ENCODE assay signal across 8 mouse cellular contexts in the genomic region with DNA sequence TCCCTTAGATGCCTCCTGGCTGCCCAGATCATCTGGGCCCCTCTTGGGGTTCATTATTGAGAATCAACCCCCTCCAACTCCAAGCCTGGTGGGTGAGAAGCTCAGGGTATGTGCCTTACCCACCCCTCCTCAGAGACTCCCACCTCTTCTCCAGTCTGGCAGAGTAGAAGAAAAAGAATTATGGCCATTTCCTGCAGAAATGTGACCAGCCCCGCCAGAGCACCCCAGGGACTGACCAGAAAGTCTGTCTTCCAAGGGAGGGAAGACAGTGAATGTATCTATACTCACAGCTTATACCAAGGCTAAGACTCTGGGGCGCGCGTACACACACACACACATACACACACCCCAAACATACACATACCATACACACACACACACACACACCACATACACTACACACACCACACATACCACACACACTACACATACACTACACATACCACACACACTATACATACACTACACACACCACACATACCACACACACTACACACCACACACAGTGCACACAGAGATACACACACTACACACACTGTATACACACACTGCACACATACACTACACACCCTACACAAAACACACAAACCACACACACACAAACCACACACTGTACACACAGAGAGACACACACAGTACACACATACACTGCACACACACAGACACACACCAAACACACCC. TPM values are rescaled to one million over a fixed set of nuclear protein-coding genes. Genes with fewer than 3 reads are reported as not detected.
A peak's percentile ranks its signal among the peaks of the same experiment; 100 is the strongest.
DNase-seq lines count a peak whose midpoint lies in the region; ATAC-seq and TF ChIP-seq lines count a peak whose summit lies in the region.

No protein-coding gene starts in this region.

- no peaks in the 10 kb centered on the region for H3K27me3 ChIP-seq in liver, adult 2 months (ENCODE audit: control insufficient read depth, insufficient read depth, low read length)
- H3K27me3 ChIP-seq in embryonic facial prominence, embryonic 13.5 days = no peaks in the 10 kb centered on the region
- H3K27me3 ChIP-seq in hindbrain, postnatal 0 days (ENCODE audit: insufficient read depth, low read length) = no peaks in the 10 kb centered on the region

- 89% methylated on average over 4 of the region's 4 CpGs for WGBS in liver, adult 2 months
- 74% methylated on average over 4 of the region's 4 CpGs for WGBS in embryonic facial prominence, embryonic 13.5 days
- WGBS in hindbrain, postnatal 0 days = 87% methylated on average over 4 of the region's 4 CpGs
- WGBS in macrophage (ENCODE audit: missing documents) = 90% methylated on average over 4 of the region's 4 CpGs

- peaks cover 4% of the 10 kb centered on the region; the same call in 1 of the 2 replicates for H3K79me2 ChIP-seq in liver, adult 2 months (ENCODE audit: control insufficient read depth, insufficient read depth, low read length)
- peaks cover 82% of the 10 kb centered on the region for H3K79me2 ChIP-seq in macrophage (ENCODE audit: inconsistent target)

- no peaks in the 10 kb centered on the region for H3K36me3 ChIP-seq in liver, adult 2 months (ENCODE audit: control insufficient read depth, insufficient read depth, low read length)
- H3K36me3 ChIP-seq in embryonic facial prominence, embryonic 13.5 days = peaks cover 25% of the 10 kb centered on the region
- no peaks in the 10 kb centered on the region for H3K36me3 ChIP-seq in hindbrain, postnatal 0 days (ENCODE audit: insufficient read depth, low read length)
- H3K36me3 ChIP-seq in macrophage (ENCODE audit: inconsistent target) = peaks cover 38% of the 10 kb centered on the region

- no peaks in the 10 kb centered on the region for H3K9me3 ChIP-seq in embryonic facial prominence, embryonic 13.5 days
- no peaks in the 10 kb centered on the region for H3K9me3 ChIP-seq in hindbrain, postnatal 0 days (ENCODE audit: low read length)

- H3K9ac ChIP-seq in liver, adult 2 months (ENCODE audit: low read depth, low read length) = peak overlapping the region; percentile 30; the same call in 1 of the 2 replicates
- peak overlapping the region; percentile 72 for H3K9ac ChIP-seq in embryonic facial prominence, embryonic 13.5 days
- H3K9ac ChIP-seq in hindbrain, postnatal 0 days (replicated peaks; ENCODE audit: low read length) = peak overlapping the region; percentile 38

- no peak for TF ChIP-seq POLR2A in liver, adult 2 months (IDR thresholded peaks at IDR 0.05; ENCODE audit: extremely low read depth, insufficient read depth, low read length)

- no peak for DNase-seq in liver, adult 2 months (ENCODE audit: extremely low read depth, low read depth, low spot score)
- DNase-seq in liver = no peak
- DNase-seq in hindbrain, postnatal 0 days (ENCODE audit: low spot score) = no peak
- DNase-seq in ovary, postnatal 36 days (ENCODE audit: low spot score) = no peak
- no peak for DNase-seq in cerebellum, postnatal 4 days (ENCODE audit: low spot score in 2 of 2)
- DNase-seq in right cerebral cortex, adult 2 months (ENCODE audit: low spot score in 2 of 2) = no peak

- H3K4me1 ChIP-seq in liver, adult 2 months (ENCODE audit: control insufficient read depth, insufficient read depth, low read length) = peaks cover 5% of the 10 kb centered on the region
- peaks cover 62% of the 10 kb centered on the region for H3K4me1 ChIP-seq in embryonic facial prominence, embryonic 13.5 days
- H3K4me1 ChIP-seq in hindbrain, postnatal 0 days (ENCODE audit: insufficient read depth, low read length) = peaks cover 16% of the 10 kb centered on the region

- no peak overlapping the region for H3K27ac ChIP-seq in liver, adult 2 months (replicated peaks; ENCODE audit: insufficient read depth, low read depth, low read length)
- H3K27ac ChIP-seq in embryonic facial prominence, embryonic 13.5 days = peak overlapping the region; percentile 99
- H3K27ac ChIP-seq in hindbrain, postnatal 0 days = peak overlapping the region; percentile 69; the same call in 1 of the 2 replicates
- H3K27ac ChIP-seq in macrophage = peak overlapping the region; percentile 90

- H3K4me2 ChIP-seq in embryonic facial prominence, embryonic 13.5 days = peak overlapping the region; percentile 90
- H3K4me2 ChIP-seq in hindbrain, postnatal 0 days (ENCODE audit: low read depth, low read length) = no peak overlapping the region; the same call in 1 of the 2 replicates

- H3K4me3 ChIP-seq in liver, adult 2 months (ENCODE audit: insufficient read depth, low read depth, low read length) = no peak overlapping the region
- peak overlapping the region; percentile 90 for H3K4me3 ChIP-seq in embryonic facial prominence, embryonic 13.5 days
- no peak overlapping the region for H3K4me3 ChIP-seq in hindbrain, postnatal 0 days (ENCODE audit: low read length)
- peak overlapping the region; percentile 98; the same call in 1 of the 2 replicates for H3K4me3 ChIP-seq in macrophage (ENCODE audit: inconsistent target)

- no peak for TF ChIP-seq CTCF in liver, adult 2 months (IDR thresholded peaks at IDR 0.05; ENCODE audit: low read depth, low read length)
- no peak for TF ChIP-seq CTCF in hindbrain, postnatal 0 days (IDR thresholded peaks at IDR 0.05; ENCODE audit: low read depth)

- ATAC-seq in embryonic facial prominence, embryonic 13.5 days (ENCODE audit: insufficient number of reproducible peaks, insufficient read depth, low FRiP score, low TSS enrichment, low read depth) = no peak
- ATAC-seq in hindbrain, postnatal 0 days = no peak

RNA-seq across cellular contexts. Expression of a gene that starts 3.4 kb away (rescaled TPM):
- 1.2 and 2.1 TPM in 2 replicates for total RNA-seq in liver, adult 2 months (2014; rRNA removed)
- polyA plus RNA-seq in liver, adult 2 months (2012; rRNA removed) = 2.9 and 3.9 TPM in 2 replicates
- 67.8 and 71.5 TPM in 2 replicates for polyA plus RNA-seq in embryonic facial prominence, embryonic 13.5 days (2015; fragmentation: Nextera tagmentation; extraction: Ambion mirVana)
- 3.4 and 6.0 TPM in 2 replicates for total RNA-seq in hindbrain, postnatal 0 days (2014; rRNA removed)
- polyA plus RNA-seq in hindbrain, postnatal 0 days (2015; fragmentation: Nextera tagmentation; extraction: Ambion mirVana) = 6.9 and 8.5 TPM in 2 replicates
- 10 to 100 TPM in 19 of 26 experiments, 1 to 10 TPM in 7; 4.2 to 77.2 (median 16.0) TPM for total RNA-seq in macrophage (2018; cell fraction: chromatin; rRNA removed)
- 10 to 100 TPM in 25 of 26 experiments, 1 to 10 TPM in 1; 9.4 to 57.2 (median 41.3) TPM for total RNA-seq in macrophage (2018; cell fraction: cytosol; rRNA removed)
- total RNA-seq in macrophage (2018; cell fraction: nucleus; rRNA removed) = 10 to 100 TPM; 12.2 to 88.6 (median 34.5) TPM
- polyA plus RNA-seq in macrophage (2018) = 16.4 to 43.0 TPM (median 32.4 TPM) in 3 replicates

RNA-seq across cellular contexts. Expression of a gene that starts 13.5 kb away (rescaled TPM):
- 5.3 and 6.6 TPM in 2 replicates for total RNA-seq in liver, adult 2 months (2014; rRNA removed)
- polyA plus RNA-seq in liver, adult 2 months (2012; rRNA removed) = 4.4 and 5.5 TPM in 2 replicates
- polyA plus RNA-seq in embryonic facial prominence, embryonic 13.5 days (2015; fragmentation: Nextera tagmentation; extraction: Ambion mirVana) = 102 and 109 TPM in 2 replicates
- total RNA-seq in hindbrain, postnatal 0 days (2014; rRNA removed) = 78.2 and 86.5 TPM in 2 replicates
- polyA plus RNA-seq in hindbrain, postnatal 0 days (2015; fragmentation: Nextera tagmentation; extraction: Ambion mirVana) = 36.1 and 36.2 TPM in 2 replicates
- total RNA-seq in macrophage (2018; cell fraction: chromatin; rRNA removed) = 100 to 1,000 TPM in 10 of 26 experiments, 10 to 100 TPM in 16; 13.2 to 201 (median 81.1) TPM
- 10 to 100 TPM; 20.1 to 48.9 (median 40.0) TPM for total RNA-seq in macrophage (2018; cell fraction: cytosol; rRNA removed)
- 100 to 1,000 TPM in 1 of 26 experiments, 10 to 100 TPM in 25; 17.4 to 162 (median 47.9) TPM for total RNA-seq in macrophage (2018; cell fraction: nucleus; rRNA removed)
- 37.5 to 90.6 TPM (median 56.1 TPM) in 3 replicates for polyA plus RNA-seq in macrophage (2018)

RNA-seq across cellular contexts. Expression of a gene that starts 29.4 kb away (rescaled TPM):
- total RNA-seq in liver, adult 2 months (2014; rRNA removed) = 16.0 and 21.9 TPM in 2 replicates
- polyA plus RNA-seq in liver, adult 2 months (2012; rRNA removed) = 72.4 and 79.8 TPM in 2 replicates
- polyA plus RNA-seq in embryonic facial prominence, embryonic 13.5 days (2015; fragmentation: Nextera tagmentation; extraction: Ambion mirVana) = 142 TPM in 2 replicates
- 104 and 107 TPM in 2 replicates for total RNA-seq in hindbrain, postnatal 0 days (2014; rRNA removed)
- 117 and 124 TPM in 2 replicates for polyA plus RNA-seq in hindbrain, postnatal 0 days (2015; fragmentation: Nextera tagmentation; extraction: Ambion mirVana)
- total RNA-seq in macrophage (2018; cell fraction: chromatin; rRNA removed) = 10 to 100 TPM; 13.5 to 52.6 (median 33.4) TPM
- 10 to 100 TPM; 37.6 to 59.8 (median 51.4) TPM for total RNA-seq in macrophage (2018; cell fraction: cytosol; rRNA removed)
- total RNA-seq in macrophage (2018; cell fraction: nucleus; rRNA removed) = 10 to 100 TPM; 10.2 to 51.7 (median 31.3) TPM
- 27.9 to 56.9 TPM (median 50.5 TPM) in 3 replicates for polyA plus RNA-seq in macrophage (2018)

RNA-seq across cellular contexts. Expression of a gene that starts 42.6 kb away (rescaled TPM):
- 8.6 and 9.6 TPM in 2 replicates for total RNA-seq in liver, adult 2 months (2014; rRNA removed)
- 5.8 and 11.6 TPM in 2 replicates for polyA plus RNA-seq in liver, adult 2 months (2012; rRNA removed)
- polyA plus RNA-seq in embryonic facial prominence, embryonic 13.5 days (2015; fragmentation: Nextera tagmentation; extraction: Ambion mirVana) = 13.4 and 15.4 TPM in 2 replicates
- 4.3 and 5.0 TPM in 2 replicates for total RNA-seq in hindbrain, postnatal 0 days (2014; rRNA removed)
- polyA plus RNA-seq in hindbrain, postnatal 0 days (2015; fragmentation: Nextera tagmentation; extraction: Ambion mirVana) = 3.8 and 4.4 TPM in 2 replicates
- 1,000 to 10,000 TPM in 13 of 26 experiments, 100 to 1,000 TPM in 10, 10 to 100 TPM in 3; 57.0 to 3,038 (median 1,000) TPM for total RNA-seq in macrophage (2018; cell fraction: chromatin; rRNA removed)
- total RNA-seq in macrophage (2018; cell fraction: cytosol; rRNA removed) = 1,000 to 10,000 TPM in 2 of 26 experiments, 100 to 1,000 TPM in 18, 10 to 100 TPM in 6; 49.9 to 1,322 (median 265) TPM
- 1,000 to 10,000 TPM in 17 of 26 experiments, 100 to 1,000 TPM in 8, 10 to 100 TPM in 1; 95.6 to 2,581 (median 1,271) TPM for total RNA-seq in macrophage (2018; cell fraction: nucleus; rRNA removed)
- 35.3 to 116 TPM (median 39.2 TPM) in 3 replicates for polyA plus RNA-seq in macrophage (2018)

RNA-seq across cellular contexts. Expression of a gene that starts 56.0 kb away (rescaled TPM):
- total RNA-seq in liver, adult 2 months (2014; rRNA removed) = 0.28 TPM in 1 of 2 replicates, not detected in the other
- 0.62 and 0.81 TPM in 2 replicates for polyA plus RNA-seq in liver, adult 2 months (2012; rRNA removed)
- 0.27 and 2.6 TPM in 2 replicates for polyA plus RNA-seq in embryonic facial prominence, embryonic 13.5 days (2015; fragmentation: Nextera tagmentation; extraction: Ambion mirVana)
- total RNA-seq in hindbrain, postnatal 0 days (2014; rRNA removed) = not detected in 2 replicates
- polyA plus RNA-seq in hindbrain, postnatal 0 days (2015; fragmentation: Nextera tagmentation; extraction: Ambion mirVana) = 0.15 TPM in 1 of 2 replicates, not detected in the other
- 10 to 100 TPM in 15 of 26 experiments, 1 to 10 TPM in 8, under 1 TPM in 2, not detected in 1; 0.90 to 99.5 (median 13.5) TPM for total RNA-seq in macrophage (2018; cell fraction: chromatin; rRNA removed)
- 1 to 10 TPM in 5 of 26 experiments, under 1 TPM in 17, not detected in 4; 0.17 to 1.9 (median 0.36) TPM for total RNA-seq in macrophage (2018; cell fraction: cytosol; rRNA removed)
- 10 to 100 TPM in 8 of 26 experiments, 1 to 10 TPM in 14, under 1 TPM in 1, not detected in 3; 0.72 to 41.5 (median 6.8) TPM for total RNA-seq in macrophage (2018; cell fraction: nucleus; rRNA removed)
- polyA plus RNA-seq in macrophage (2018) = not detected in 3 replicates

Comparison
In these comparisons a context has a peak if more than half of its experiments do, and no peak if none do; other contexts are left out.
1. H3K4me3 ChIP-seq: peak in embryonic facial prominence, embryonic 13.5 days (single experiment) and macrophage (single experiment); none in liver, adult 2 months (single experiment) and hindbrain, postnatal 0 days (single experiment).
2. Peak in every context shown above with its lines, with median percentiles within 50 percentile points of each other: H3K9ac ChIP-seq.